Mouse (Mus musculus) limb, embryonic 15.5 days (tissue): Measurements from ENCODE around the gene P2rx6. TPM values are rescaled to one million over a fixed set of nuclear protein-coding genes. Genes with fewer than 3 reads are reported as not detected.

Experiments
- ATAC-seq: fragments of 200-750 bp; cut with Nextera tagmentation; 2 replicates; pipeline ENCODE4 v1.8.0; 2017; ENCODE audit warnings: low read depth, moderate TSS enrichment; ENCODE audit not compliant: insufficient number of reproducible peaks, low FRiP score, low TSS enrichment
- H3K27ac ChIP-seq: fragments of 300-500 bp; sonication (generic); 2 replicates; pipeline ENCODE4 v1.5.1; 2015; ENCODE audit warnings: moderate library complexity, mild to moderate bottlenecking, inconsistent platforms
- H3K27me3 ChIP-seq: fragments of 300-500 bp; sonication (generic); 2 replicates; pipeline ENCODE4 v1.6.1; 2015; ENCODE audit warnings: inconsistent platforms
- H3K36me3 ChIP-seq: fragments of 300-500 bp; sonication (generic); 2 replicates; pipeline ENCODE4 v1.6.1; 2015; ENCODE audit warnings: inconsistent platforms
- H3K4me1 ChIP-seq: fragments of 300-500 bp; sonication (generic); 2 replicates; pipeline ENCODE4 v1.6.1; 2015; ENCODE audit warnings: inconsistent platforms
- H3K4me2 ChIP-seq: fragments of 300-500 bp; sonication (generic); 2 replicates; pipeline ENCODE4 v1.6.1; 2015; ENCODE audit warnings: mild to moderate bottlenecking, inconsistent platforms
- H3K4me3 ChIP-seq: fragments of 300-500 bp; sonication (generic); 2 replicates; pipeline ENCODE4 v1.5.1; 2015; ENCODE audit warnings: mild to moderate bottlenecking, inconsistent platforms
- H3K9ac ChIP-seq: fragments of 300-500 bp; sonication (generic); 2 replicates; pipeline ENCODE4 v1.6.1; 2015; ENCODE audit warnings: inconsistent platforms
- H3K9me3 ChIP-seq: fragments of 300-500 bp; sonication (generic); 2 replicates; pipeline ENCODE4 v1.6.1; 2016; ENCODE audit warnings: inconsistent platforms
- WGBS: fragments of 180-500 bp; shearing (Covaris S2); methylation state at CpG from one replicate; pipeline ENCODE4 v1.1.7; 2015; 5-methylcytosine and 5-hydroxymethylcytosine counted together
- polyA plus RNA-seq: library from polyadenylated mRNA; unstranded; fragments of >200 nt; fragmentation: Nextera tagmentation; extraction: Ambion mirVana; gene quantifications from 2 replicates; pipeline ENCODE4 v1.2.1, GENCODE M21; 2015

P2rx6 gene
- polyA plus RNA-seq, 1 experiment from 2014 or later = 0.99 TPM

GRCm38 (mm10) chr16:17564221-17564620 is 2.5 kb downstream of the P2rx6 start:
- Histone ChIP-seq H3K4me2 (no peak overlapping the region), H3K4me3 (no peak overlapping the region), H3K4me1 (peaks cover 19% of the 10 kb centered on the region), H3K9me3 (no peaks in the 10 kb centered on the region), H3K27ac (no peak overlapping the region), H3K9ac (no peak overlapping the region), H3K27me3 (peaks cover 21% of the 10 kb centered on the region), H3K36me3 (no peaks in the 10 kb centered on the region)
- no peak for ATAC-seq
- WGBS = 70% methylated on average over 2 of the region's 2 CpGs

GRCm38 (mm10) chr16:17564771-17565170 is 3.1 kb downstream of the P2rx6 start:
- peaks cover 21% of the 10 kb centered on the region for H3K27me3 ChIP-seq
- H3K36me3 ChIP-seq = no peaks in the 10 kb centered on the region
- no peak overlapping the region for H3K9ac ChIP-seq
- H3K4me1 ChIP-seq = peaks cover 18% of the 10 kb centered on the region
- no peak overlapping the region for H3K27ac ChIP-seq
- WGBS = 55% methylated on average over 3 of the region's 3 CpGs
- H3K4me3 ChIP-seq = no peak overlapping the region
- no peak for ATAC-seq
- H3K4me2 ChIP-seq = no peak overlapping the region
- H3K9me3 ChIP-seq = no peaks in the 10 kb centered on the region

- Histone ChIP-seq H3K4me3 (no peak overlapping the region), H3K4me1 (peaks cover 13% of the 10 kb centered on the region), H3K27ac (no peak overlapping the region), H3K9ac (no peak overlapping the region), H3K36me3 (no peaks in the 10 kb centered on the region), H3K27me3 (peaks cover 17% of the 10 kb centered on the region), H3K4me2 (no peak overlapping the region), H3K9me3 (no peaks in the 10 kb centered on the region)
- ATAC-seq = no peak
- WGBS = 23% methylated on average over 4 of the region's 4 CpGs
Measured at GRCm38 (mm10) chr16:17566186-17566585, 4.5 kb downstream of the P2rx6 start.

- H3K4me2 ChIP-seq = peak overlapping the region; percentile 92
- H3K27ac ChIP-seq = no peak overlapping the region
- WGBS = 14% methylated on average over 45 of the region's 45 CpGs
- peaks cover 13% of the 10 kb centered on the region for H3K4me1 ChIP-seq
- no peaks in the 10 kb centered on the region for H3K9me3 ChIP-seq
- peaks cover 51% of the 10 kb centered on the region for H3K27me3 ChIP-seq
- no peaks in the 10 kb centered on the region for H3K36me3 ChIP-seq
- peak overlapping the region; percentile 68 for H3K9ac ChIP-seq
- ATAC-seq = 0 out of 2 replicates have a peak, but pooled peaks have one; percentile 55
- H3K4me3 ChIP-seq = peak overlapping the region; percentile 60
Measured at GRCm38 (mm10) chr16:17575870-17576824, 14.5 kb downstream of the P2rx6 start.

GRCm38 (mm10) chr16:17576825-17577215 is 15.1 kb downstream of the P2rx6 start:
- Histone ChIP-seq H3K9me3 (no peaks in the 10 kb centered on the region), H3K27ac (no peak overlapping the region), H3K4me2 (peak overlapping the region; percentile 92), H3K27me3 (peaks cover 45% of the 10 kb centered on the region), H3K36me3 (no peaks in the 10 kb centered on the region), H3K9ac (peak overlapping the region; percentile 68), H3K4me1 (peaks cover 13% of the 10 kb centered on the region), H3K4me3 (peak overlapping the region; percentile 60)
- ATAC-seq = no peak
- 17% methylated on average over 8 of the region's 8 CpGs for WGBS

- Histone ChIP-seq H3K4me3 (no peak within 1 kb of the TSS), H3K9ac (no peak within 1 kb of the TSS), H3K36me3 (no peaks in the 10 kb centered on the region), H3K4me2 (no peak within 1 kb of the TSS), H3K4me1 (no peaks in the 10 kb centered on the region), H3K27ac (no peak within 1 kb of the TSS), H3K27me3 (no peaks in the 10 kb centered on the region; the same call in 1 of the 2 replicates), H3K9me3 (no peaks in the 10 kb centered on the region; the same call in none of the 2 replicates)
- no peak for ATAC-seq
- 22% methylated on average over 8 of the region's 8 CpGs for WGBS
Measured at GRCm38 (mm10) chr16:17583064-17583463, 21.4 kb downstream of the P2rx6 start, which contains the start of gene Slc7a4. Slc7a4 (minus strand) TSS chr16:17583214.

GRCm38 (mm10) chr16:17584555-17584954 is 22.9 kb downstream of the P2rx6 start:
- Histone ChIP-seq H3K36me3 (no peaks in the 10 kb centered on the region), H3K9ac (no peak overlapping the region), H3K4me1 (no peaks in the 10 kb centered on the region), H3K27me3 (no peaks in the 10 kb centered on the region), H3K9me3 (no peaks in the 10 kb centered on the region; the same call in none of the 2 replicates), H3K4me2 (no peak overlapping the region), H3K4me3 (no peak overlapping the region), H3K27ac (no peak overlapping the region)
- 84% methylated on average over 7 of the region's 7 CpGs for WGBS
- ATAC-seq = no peak

- no peaks in the 10 kb centered on the region for H3K36me3 ChIP-seq
- H3K4me2 ChIP-seq = no peak overlapping the region
- no peak overlapping the region for H3K9ac ChIP-seq
- no peaks in the 10 kb centered on the region; the same call in 1 of the 2 replicates for H3K9me3 ChIP-seq
- no peak overlapping the region for H3K4me3 ChIP-seq
- no peak for ATAC-seq
- H3K27ac ChIP-seq = no peak overlapping the region
- H3K4me1 ChIP-seq = no peaks in the 10 kb centered on the region
- no peaks in the 10 kb centered on the region for H3K27me3 ChIP-seq
- 14% methylated on average over 2 of the region's 2 CpGs for WGBS
Measured at GRCm38 (mm10) chr16:17590731-17591130, 29.0 kb downstream of the P2rx6 start.

- no peaks in the 10 kb centered on the region for H3K4me1 ChIP-seq
- H3K4me3 ChIP-seq = no peak overlapping the region
- H3K27ac ChIP-seq = no peak overlapping the region
- H3K36me3 ChIP-seq = no peaks in the 10 kb centered on the region
- no peak overlapping the region for H3K4me2 ChIP-seq
- H3K9me3 ChIP-seq = no peaks in the 10 kb centered on the region
- ATAC-seq = no peak
- no peak overlapping the region for H3K9ac ChIP-seq
- H3K27me3 ChIP-seq = no peaks in the 10 kb centered on the region
- 53% methylated on average over 3 of the region's 3 CpGs for WGBS
Measured at GRCm38 (mm10) chr16:17600944-17601562, 39.4 kb downstream of the P2rx6 start.

GRCm38 (mm10) chr16:17604941-17605340 is 43.3 kb downstream of the P2rx6 start:
- Histone ChIP-seq H3K4me3 (no peak overlapping the region), H3K9ac (no peak overlapping the region), H3K4me1 (no peaks in the 10 kb centered on the region), H3K9me3 (no peaks in the 10 kb centered on the region), H3K27ac (no peak overlapping the region), H3K36me3 (no peaks in the 10 kb centered on the region), H3K4me2 (no peak overlapping the region), H3K27me3 (no peaks in the 10 kb centered on the region)
- ATAC-seq = no peak
- WGBS = 57% methylated on average over 4 of the region's 4 CpGs

- H3K4me1 ChIP-seq = no peaks in the 10 kb centered on the region
- H3K9ac ChIP-seq = no peak overlapping the region
- H3K9me3 ChIP-seq = no peaks in the 10 kb centered on the region
- H3K36me3 ChIP-seq = no peaks in the 10 kb centered on the region
- no peak overlapping the region for H3K27ac ChIP-seq
- H3K4me2 ChIP-seq = no peak overlapping the region
- H3K27me3 ChIP-seq = no peaks in the 10 kb centered on the region
- H3K4me3 ChIP-seq = no peak overlapping the region
- ATAC-seq = no peak
- 82% methylated on average over 5 of the region's 5 CpGs for WGBS
Measured at GRCm38 (mm10) chr16:17605684-17606083, 44.0 kb downstream of the P2rx6 start.

GRCm38 (mm10) chr16:17611383-17611782 is 49.7 kb downstream of the P2rx6 start:
- no peaks in the 10 kb centered on the region for H3K27me3 ChIP-seq
- no peak overlapping the region for H3K27ac ChIP-seq
- WGBS = 70% methylated on average over 4 of the region's 4 CpGs
- H3K4me3 ChIP-seq = no peak overlapping the region
- no peak for ATAC-seq
- no peaks in the 10 kb centered on the region for H3K36me3 ChIP-seq
- no peaks in the 10 kb centered on the region for H3K9me3 ChIP-seq
- H3K4me1 ChIP-seq = no peaks in the 10 kb centered on the region
- H3K9ac ChIP-seq = no peak overlapping the region
- H3K4me2 ChIP-seq = no peak overlapping the region
